Mouse (Mus musculus): ENCODE results near the gene Eif2b3.

- TF ChIP-seq POLR2A (IDR thresholded peaks at IDR 0.05; ENCODE audit: extremely low read depth, insufficient read depth, low read length) (no peak), CTCF (IDR thresholded peaks at IDR 0.05; ENCODE audit: low read depth, low read length) (no peak)
These were observed 113.6 kb downstream of the Eif2b3 start for GRCm38 (mm10) chr4:117132794-117133143.
